Mouse (Mus musculus): ENCODE measurements at regions not wholly inside any gene's neighbourhood (a gene's known extent, or its start where the extent isn't known, plus 50 kb on each side); places are given as distances from the start of the nearest gene placed in this dataset.

DNA sequence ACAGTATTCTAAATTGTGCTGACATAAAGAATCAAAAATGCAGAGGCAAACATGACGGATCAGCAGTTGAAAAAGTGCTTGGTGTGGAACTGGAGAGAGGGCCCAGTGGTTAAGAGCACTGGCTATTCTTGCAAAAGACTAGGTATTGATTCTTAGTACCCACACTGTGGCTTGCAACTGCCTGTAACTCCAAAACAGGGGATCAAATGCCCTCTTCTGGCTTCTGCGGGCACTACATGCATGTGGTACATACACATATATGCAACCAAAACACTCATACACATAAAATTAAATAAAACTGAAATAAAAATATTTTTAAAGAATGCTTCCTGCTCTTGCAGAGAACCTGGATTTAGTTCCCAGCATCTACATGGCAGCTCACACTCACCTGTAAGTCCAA lies 163.7 kb upstream of the Smim15 start:
- no peak for DNase-seq (ENCODE audit: low spot score in 2 of 2)

DNA sequence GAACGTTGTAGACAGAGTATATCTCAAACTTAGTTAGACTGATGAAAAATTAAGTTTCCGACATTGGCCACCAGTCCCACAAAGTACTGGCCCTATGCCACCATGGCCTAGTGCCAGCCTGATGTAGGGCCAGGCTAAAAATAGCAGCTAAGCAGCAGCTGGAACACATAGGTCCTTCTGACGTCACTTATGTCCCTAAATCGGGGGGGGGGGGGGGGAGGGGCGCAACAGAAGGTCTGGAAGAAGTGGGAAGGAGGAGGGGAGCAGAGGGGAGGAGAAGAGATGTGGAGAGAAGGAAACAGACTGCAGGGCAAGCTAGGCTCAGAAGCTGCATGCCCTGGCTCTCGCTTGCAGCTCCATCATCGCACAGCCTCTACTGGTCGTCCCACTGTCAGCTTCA lies 164.7 kb upstream of the Smim15 start:
- DNase-seq (ENCODE audit: low spot score in 2 of 2), result no peak

DNA sequence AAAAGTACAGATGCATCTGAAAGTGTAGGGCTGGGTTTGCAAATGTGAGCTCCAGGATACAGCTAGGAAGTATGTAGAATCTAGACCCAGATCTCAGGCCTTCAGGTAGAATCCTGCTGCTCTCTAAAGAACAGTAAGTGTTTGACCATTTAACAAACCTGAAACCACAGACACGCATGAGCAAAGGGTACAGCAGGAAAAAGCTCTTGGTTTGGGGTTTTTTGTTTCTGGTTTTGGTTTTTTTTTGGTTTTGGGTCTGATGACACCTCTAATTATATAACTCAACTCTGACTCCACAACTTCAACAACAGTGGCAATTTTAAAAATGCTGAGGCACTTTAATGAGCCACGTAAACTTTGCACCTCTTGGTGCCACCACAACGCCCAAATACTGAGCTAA lies 165.3 kb upstream of the Smim15 start:
- DNase-seq (ENCODE audit: low spot score in 2 of 2), result no peak

DNA sequence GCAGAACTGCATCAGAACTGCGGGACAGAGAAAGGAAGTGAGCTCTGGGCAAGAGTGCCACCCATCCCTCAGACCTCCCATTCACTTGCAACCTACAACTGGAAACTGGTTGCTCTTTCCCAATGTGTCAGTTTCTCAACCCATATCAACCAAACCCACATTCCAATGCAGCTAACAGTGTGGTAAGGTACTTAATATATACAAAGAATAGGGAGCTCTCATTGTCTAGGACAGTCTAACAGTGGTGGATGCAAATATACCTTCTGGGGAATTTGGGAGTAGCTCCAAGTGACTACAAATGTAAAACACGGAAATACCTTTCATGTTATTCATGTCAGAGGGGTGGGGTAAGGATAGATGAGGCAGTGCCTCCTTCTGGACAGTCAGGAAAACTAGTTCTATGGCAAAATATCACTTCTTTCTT lies 171.0 kb upstream of the Smim15 start:
- no peak for DNase-seq (ENCODE audit: low spot score in 2 of 2)

DNA sequence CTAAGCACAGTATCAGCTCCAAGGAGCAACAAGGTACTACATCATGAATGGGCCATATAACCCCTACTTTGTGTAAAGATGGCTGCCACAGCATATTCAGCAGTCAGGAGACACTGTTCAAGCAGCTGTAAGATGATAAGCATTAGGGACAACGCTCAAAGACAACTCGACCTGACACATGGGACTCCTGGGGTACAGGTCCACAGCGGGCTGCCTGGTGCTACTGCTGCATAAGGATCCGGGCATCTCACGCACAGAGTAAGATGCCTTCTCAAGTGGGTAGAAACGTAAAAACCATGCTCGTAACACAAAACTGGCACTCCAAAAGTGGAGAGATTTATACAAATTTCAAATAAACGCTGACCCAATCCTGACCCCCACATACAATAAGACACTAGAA lies 171.7 kb upstream of the Smim15 start:
- no peak for DNase-seq (ENCODE audit: low spot score in 2 of 2)

DNA sequence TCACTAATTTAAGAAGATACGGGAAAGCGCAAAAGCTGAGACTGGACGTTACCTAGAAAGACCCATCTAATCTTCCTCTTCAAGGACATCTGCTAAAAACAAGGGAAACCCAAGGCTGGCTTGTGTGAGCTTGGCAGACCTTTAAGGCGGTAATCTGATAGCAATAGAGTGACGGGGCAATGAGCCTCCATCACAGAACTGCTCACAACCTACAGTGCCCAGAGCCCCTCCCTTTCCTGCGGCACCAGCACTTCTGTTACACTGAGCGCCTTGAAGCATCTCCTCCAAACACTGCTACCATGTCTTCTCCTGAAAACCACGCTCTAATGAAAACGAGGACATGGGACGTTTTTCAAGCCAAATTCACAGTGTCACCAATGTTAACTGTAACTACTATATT lies 172.1 kb upstream of the Smim15 start:
- no peak for DNase-seq (ENCODE audit: low spot score in 2 of 2)

DNA sequence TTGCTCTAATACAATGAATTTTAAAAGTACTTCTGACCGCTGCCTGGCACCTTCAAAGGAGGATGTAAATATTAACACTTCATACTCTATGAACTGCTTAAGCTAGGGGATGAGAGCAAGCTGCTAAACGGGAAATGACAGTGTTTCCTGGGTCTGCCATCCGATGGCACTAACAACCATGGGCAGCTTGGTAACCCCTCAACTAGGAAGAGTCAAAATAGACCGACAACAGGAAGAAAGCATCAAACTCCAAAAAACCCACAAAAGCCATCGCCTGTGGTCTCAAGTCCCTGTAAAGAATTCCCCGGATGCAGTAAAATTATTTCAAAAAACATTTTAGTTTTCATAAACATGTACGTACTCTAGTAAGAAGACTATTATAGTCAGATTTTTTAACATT lies 175.3 kb upstream of the Smim15 start:
- DNase-seq (ENCODE audit: low spot score in 2 of 2), result no peak

DNA sequence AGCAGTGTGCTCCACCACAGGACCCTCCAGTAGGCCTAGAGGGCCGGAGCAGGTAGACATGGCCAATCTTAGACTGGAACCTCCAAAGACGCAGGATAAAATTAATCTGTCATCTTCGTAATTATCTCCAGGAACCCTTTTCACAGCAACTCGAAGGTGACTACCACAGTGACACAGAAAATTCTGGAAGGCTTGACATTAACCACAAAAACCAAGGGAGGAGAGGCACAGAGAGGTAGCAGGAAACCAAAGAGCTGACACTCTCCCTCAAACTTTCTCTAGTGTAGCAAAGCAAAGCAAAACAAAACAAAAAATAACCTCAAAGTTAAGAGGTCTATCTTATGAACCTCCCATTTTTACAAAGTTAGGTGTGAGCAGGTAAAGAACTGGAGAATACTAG lies 177.4 kb upstream of the Smim15 start:
- DNase-seq (ENCODE audit: low spot score in 2 of 2), result no peak

DNA sequence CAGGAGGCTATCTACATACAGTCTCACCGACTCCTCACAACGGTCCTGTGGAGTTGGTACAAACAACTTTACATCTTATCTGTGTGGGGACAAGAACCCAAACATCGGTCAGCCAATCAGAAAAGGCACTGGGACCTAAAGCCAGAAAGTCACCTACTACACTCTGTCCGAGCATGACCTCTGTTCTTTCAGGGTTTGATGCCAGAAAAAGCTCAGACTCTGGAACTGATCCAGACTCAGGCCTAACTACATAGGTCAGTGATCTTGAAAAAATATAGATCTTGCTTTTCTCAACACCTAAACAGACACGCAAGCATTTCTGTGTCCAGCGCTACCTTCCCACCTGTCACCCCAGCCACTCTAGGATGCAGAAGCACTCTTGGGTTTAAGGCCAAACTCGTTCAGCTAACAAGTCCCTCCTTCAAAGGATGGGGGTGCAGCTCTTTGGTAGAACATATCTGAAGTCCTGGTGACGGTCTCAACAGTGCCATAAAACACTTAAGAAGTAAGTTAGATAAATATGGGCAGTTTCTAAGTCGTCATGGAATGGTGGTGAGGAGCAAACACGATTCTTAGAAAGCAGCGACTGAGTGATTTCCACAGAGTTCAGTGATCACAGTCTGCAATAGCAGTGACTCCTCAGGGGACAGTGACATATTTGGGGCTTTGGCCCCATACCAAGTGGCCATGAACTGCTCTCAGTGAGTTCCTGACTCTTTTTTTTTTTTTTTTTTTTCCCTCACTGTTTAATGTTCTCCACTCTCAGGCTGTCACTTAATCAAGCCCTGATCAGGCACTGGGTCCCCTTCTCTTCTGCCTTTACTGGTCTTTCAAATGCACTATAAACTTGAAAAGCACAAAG lies 181.2 kb upstream of the Smim15 start:
- no peak for DNase-seq (ENCODE audit: low spot score in 2 of 2)

DNA sequence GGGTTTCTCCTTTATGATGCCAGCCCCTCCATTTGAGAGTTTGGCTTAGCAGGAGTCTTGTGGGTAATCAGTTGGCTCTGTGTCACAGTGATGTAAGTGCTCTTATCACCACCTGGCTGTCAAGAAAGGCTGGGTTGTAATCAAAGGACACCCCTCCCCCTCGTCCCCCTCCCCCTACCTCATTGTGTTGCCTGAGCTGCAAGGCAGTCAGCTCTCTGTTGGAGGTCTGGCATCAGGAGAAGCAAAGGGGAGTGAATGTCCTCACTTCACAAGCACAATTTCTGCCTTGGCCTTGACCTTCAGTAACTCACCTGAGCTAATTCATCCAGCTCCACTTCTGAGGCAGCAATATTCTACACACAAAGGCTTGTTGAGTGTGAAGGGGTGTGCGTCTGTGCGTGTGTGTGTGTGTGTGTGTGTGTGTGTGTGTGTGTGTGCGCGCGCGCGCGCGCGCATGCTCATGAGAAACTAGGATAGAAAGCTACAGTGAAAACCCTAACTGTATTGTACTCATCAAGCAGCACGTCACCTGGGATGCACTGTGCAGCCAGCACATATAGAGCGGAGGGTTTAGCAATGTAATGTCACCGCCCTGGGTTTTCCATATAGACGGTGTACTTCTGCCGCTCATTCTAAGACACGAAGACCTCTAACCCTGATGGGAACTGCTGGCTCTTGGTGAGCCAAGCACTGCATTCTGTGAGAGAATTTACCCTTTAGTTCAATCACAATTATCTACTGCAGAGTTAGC lies 182.7 kb upstream of the Smim15 start:
- DNase-seq (ENCODE audit: low spot score in 2 of 2), result no peak

DNA sequence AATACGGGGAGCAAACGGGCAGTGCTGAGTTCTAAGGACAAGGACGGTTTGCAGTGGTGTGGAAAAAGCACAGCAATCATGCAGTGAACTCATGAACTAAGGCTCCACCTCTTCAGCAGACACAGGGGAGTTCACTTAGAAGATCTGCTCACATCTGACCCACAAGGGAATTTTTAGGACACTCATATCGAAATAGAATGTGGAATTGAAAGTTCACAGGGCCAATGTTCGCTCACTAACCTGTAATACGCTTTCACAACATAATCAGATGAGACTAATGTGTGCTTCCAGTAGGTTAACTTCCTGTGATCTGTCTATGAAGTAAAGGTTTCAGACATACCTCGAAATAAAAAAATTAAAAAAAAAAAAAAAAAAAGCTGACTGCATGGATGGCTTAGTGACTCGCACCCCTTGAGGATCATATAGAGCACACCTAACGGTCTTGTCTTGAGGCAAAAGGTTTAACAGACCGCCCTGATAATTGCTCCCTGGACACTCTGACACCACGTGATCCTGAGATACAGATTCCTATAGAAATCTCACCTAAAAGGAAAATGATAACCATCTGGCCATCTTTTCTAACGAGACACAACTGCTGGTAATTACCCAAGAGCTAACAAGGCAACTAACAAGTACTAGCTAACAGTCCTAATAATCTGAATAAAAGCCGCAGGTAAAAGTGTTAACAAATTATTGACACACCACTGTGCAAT lies 187.0 kb upstream of the Smim15 start:
- no peak for DNase-seq (ENCODE audit: low spot score in 2 of 2)

DNA sequence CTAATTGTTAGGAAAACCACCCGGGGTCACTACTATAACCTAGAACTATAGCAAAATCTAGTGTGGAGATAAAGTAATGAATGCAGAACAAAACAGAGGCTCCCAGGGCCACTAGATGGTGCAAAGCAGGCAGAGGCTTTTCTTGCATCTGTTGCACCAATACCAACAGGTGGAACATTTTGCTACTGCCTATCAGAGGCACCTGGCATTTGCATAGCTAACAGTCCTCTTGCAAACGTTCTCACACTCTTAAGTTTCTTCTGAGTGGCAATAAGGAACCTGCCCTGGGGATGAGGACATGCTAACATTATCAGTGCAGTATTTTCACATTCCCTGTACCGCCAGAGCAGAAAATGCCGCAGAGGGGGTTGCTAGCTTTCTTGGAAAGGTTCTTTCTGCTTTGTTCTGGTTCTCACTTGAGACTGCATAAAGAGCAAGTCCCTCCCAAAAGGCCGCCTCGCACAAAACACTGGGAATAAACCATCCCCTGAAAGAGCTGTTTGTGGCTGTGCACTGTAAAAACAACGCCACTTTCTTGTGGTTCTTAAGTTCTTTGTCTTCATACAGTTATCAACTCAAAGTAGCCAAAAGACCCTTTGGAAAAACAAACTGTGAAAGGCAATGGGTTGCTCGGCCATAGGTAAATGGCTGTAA lies 193.2 kb upstream of the Smim15 start:
- no peak for DNase-seq (ENCODE audit: low spot score in 2 of 2)

DNA sequence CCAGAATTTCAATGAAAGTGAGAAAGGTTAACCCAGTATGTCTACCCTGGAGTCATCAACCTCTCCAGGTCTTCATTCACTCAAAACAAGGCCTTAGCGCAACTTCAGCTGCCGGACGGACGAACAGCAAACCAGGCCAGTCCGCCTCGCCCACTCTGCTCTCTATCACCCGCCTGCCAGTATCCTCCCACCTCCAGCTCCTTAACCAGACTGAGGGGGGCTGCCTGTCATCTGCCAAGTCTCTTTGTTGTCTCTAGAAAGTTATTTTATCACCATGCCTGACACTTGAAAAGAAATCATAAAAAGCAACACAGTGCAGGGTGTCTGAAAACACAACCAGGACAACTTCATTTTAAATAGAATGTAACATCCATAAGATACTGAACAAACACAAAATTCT lies 195.4 kb upstream of the Smim15 start:
- DNase-seq (ENCODE audit: low spot score in 2 of 2), result peak in 1 of 2 experiments; percentile 26

DNA sequence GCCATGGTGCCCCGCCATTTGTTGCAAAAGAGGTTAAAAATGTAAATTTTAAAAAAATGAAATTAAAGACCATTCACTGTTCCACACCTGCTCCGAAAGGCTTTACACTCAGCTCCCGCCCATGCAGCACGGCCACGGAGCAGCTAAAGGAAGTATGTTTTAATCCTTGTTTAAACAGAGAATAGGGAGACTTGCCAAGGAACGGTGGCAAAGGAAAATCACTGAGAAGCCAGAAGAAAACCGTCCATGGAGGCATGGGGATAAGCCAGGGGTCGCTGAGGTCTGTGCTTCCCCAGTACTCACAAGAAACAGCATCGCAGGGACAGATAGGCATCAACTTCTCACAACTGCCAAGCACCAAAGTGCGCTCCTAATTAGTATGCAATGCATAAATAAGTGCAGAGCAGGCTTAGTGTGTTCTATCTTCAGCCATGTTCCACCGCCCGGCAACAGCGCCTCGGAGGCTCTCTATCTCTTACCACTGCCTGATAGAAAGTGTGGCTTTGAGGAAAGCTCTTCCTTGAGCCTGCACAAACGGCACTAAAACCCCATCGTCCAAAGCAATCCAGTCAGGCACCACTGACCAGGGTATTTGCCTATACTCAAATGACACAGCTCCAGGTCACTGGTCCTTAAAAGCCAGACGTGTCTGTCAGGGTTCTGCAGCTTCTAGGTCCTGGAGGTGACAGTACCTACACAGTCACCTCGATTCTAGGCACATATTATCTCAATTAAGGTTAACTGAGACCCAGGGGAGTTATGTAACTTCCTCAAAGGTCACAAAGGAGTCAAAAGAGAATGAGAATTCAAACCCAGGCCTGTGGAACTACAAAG lies 196.8 kb upstream of the Smim15 start:
- peak; percentile 22 to 39 for DNase-seq (ENCODE audit: low spot score in 2 of 2)

DNA sequence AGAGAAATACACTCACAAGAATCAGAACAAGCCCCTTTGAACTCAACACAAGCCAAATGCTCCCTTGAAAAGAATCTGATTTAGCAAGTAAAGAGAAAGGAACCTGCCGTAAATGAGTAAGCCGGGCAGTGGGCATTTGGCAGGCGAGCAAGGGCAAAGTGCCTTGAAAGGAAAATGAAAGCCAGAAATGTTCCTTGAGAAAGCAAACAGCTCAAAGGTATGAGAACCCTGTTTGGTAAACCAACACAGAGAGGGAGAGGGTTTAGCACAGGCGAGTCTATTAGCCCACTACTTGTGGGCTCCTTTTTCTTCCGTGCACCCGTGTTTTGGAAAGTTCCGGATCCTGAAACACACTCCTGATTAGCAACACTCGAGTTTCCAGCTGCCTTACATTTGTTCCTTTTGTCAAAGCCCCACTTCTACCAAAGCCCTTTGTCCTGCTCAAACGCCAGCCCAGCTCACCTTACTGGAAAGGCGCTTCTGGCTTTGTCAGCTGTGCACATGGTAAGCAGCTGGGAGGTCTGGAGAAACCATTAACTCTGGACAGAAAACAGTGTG lies 197.5 kb upstream of the Smim15 start:
- DNase-seq (ENCODE audit: low spot score in 2 of 2), result peak in 1 of 2 experiments; percentile 20

DNA sequence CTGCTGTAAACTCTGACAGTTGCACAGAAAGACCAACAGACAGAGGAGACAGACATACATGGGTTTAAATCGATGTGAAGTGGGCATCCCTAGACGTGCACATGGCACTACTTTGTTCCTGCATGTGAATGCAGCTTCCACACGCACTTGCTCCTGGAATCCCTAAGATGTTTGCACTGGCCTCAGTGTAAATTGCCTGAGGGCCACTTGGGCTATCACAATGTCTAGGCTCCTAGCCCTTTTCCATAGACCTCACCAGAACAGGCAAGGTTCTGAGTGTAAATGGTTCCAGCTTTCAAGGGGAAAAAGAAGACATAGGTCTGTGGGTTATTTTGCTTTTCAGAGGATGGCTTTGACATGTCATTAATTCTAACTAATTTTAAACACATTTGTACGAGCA lies 198.4 kb upstream of the Smim15 start:
- no peak for DNase-seq (ENCODE audit: low spot score in 2 of 2)

DNA sequence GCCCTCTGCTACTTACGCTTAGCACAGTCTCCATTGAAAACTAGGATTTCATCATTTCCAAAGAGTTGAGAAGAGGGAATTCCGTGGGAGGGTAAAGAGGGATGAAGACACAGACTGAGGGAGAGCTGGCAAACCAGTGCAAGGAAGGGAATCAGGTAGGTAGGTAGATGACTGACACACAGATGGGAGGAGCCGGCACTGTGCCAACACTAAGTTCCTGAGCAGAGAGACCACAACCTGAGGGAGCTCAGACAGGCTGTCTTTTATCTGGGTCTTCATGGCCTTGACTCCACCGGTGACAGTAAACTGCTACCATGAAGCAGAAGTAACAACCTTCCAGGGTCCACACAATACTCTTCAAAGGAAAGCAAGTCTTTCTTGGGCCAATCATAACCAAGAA lies 200.2 kb upstream of the Smim15 start:
- no peak for DNase-seq (ENCODE audit: low spot score in 2 of 2)

DNA sequence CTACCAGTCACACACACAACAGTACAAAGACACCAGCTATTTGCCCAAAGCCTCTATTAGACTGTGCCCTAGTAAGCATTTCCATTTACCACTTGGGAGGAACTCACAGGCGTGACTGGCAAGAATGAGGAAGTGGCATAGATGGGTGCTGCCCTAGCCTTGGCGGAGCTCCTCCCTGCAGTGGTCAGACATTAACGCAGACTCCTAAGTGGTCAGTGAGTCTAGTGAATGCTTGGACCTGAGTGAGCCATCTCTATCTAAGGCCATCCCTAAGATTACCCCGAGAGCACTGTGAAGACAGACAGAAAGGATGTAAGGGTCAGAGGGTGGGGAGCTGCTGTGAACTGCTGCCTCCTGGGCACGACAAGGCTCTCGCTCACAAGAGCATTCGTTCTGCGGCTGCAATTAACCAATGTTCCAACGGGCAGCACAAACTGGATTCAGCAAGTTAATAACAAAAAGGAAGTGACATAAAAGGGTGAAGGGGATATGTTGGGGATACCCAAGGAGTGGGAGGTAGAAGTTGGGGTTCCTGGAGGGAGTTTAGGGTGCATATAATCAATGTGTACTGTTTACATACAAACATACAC lies 206.0 kb upstream of the Smim15 start:
- no peak for DNase-seq (ENCODE audit: low spot score in 2 of 2)

DNA sequence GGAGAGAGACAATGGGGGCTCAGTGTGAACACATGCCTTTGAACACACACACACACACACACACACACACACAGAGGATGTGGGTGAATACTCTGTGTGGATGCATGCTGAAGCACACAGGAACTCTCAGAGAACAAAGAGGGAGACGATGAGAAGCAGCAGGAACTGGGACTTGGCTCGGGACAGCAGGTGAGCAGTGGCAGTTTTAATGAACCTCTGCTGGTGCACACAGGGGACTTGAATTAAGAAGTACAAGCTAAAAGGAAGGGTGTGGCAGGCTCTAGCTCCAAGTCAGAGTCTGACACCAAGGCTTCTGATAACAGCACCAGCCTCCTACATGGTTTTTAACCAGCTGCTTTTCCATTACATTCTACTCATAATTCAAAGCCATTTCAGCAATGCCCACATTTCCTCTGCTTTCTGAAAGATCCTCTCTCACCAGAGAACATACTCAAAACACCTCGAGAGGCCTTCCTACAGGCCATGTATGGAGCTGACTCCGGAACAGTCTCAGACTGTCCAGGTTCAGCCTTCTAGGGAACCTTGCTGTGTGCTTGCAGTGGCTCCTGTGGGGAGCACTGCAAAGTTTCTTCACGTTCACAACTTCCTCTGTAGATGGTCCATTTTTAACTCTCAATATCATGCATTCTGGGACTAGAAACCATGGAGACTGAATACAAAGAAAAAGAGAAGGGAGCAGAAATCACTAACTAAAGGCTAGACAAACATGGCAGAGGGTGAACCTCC lies 206.9 kb upstream of the Smim15 start:
- no peak for DNase-seq (ENCODE audit: low spot score in 2 of 2)

Measured in frontal cortex, postnatal 36 days (tissue).